Mouse (Mus musculus) regulatory T cell (primary cell): ENCODE results near the gene Ryr2.

ENCODE experiments used
- in situ Hi-C: fragments of 300-600 bp; cut with MboI, MseI; formaldehyde crosslinking; loops from one replicate; pipeline ENCODE4 v1.15.1; 2025; ENCODE audit warnings: high pct_unique_total_duplicates

The Ryr2 gene

GRCm38 (mm10) chr13:12037241-12037640, 69.5 kb downstream of the Ryr2 start:
- in situ Hi-C loops, result no loop called here

GRCm38 (mm10) chr13:12036834-12037233, 69.9 kb downstream of the Ryr2 start:
- in situ Hi-C loops, result no loop called here

DNA sequence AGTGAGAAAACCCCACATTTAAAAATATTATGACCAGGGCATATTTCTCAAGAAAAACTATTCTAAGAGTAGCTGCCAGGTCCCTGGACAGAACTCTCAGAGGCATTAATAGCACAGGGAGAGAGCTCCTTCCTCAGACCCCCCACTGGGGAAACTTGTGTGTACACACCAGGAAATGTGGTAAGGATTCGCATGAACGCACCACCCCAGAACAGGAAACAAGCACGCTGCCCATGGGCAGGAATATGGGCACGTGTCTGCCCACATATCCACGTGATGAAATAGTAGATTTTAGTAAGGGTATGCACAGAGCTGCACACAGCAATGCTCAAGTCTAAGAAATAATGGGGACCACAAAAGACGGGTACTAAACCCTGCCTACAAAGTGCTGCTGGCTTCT, 72.8 kb downstream of the Ryr2 start:
- in situ Hi-C loops, result no loop called here

GRCm38 (mm10) chr13:12033272-12033671, 73.5 kb downstream of the Ryr2 start:
- in situ Hi-C loops, result no loop called here

- in situ Hi-C loops, result no loop called here
Observed at GRCm38 (mm10) chr13:12029841-12030240, 76.9 kb downstream of the Ryr2 start.

GRCm38 (mm10) chr13:12029326-12029725, 77.4 kb downstream of the Ryr2 start:
- in situ Hi-C loops, result no loop called here

DNA sequence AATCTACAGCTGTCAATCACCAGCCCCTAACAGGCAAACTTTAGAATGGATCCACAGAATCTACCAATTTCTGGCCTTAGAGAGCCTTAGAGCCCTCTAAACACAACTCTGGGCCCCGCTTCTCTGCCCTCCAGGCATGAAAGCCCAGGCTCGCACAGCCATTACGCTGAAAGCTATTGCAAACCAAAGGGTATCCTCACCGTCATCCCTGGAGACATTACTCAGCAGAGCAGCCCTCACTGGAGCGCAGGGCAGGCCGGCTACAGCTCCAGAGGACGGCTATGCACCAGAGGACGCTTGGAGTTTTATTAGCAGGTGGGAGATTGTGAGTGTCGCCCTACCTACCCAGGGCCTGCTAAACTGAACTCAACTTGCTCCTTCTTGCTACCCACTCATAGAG, 88.7 kb downstream of the Ryr2 start:
- in situ Hi-C loops, result no loop called here

- in situ Hi-C loops, result no loop called here
Observed at GRCm38 (mm10) chr13:12013986-12014385, 92.8 kb downstream of the Ryr2 start.

DNA sequence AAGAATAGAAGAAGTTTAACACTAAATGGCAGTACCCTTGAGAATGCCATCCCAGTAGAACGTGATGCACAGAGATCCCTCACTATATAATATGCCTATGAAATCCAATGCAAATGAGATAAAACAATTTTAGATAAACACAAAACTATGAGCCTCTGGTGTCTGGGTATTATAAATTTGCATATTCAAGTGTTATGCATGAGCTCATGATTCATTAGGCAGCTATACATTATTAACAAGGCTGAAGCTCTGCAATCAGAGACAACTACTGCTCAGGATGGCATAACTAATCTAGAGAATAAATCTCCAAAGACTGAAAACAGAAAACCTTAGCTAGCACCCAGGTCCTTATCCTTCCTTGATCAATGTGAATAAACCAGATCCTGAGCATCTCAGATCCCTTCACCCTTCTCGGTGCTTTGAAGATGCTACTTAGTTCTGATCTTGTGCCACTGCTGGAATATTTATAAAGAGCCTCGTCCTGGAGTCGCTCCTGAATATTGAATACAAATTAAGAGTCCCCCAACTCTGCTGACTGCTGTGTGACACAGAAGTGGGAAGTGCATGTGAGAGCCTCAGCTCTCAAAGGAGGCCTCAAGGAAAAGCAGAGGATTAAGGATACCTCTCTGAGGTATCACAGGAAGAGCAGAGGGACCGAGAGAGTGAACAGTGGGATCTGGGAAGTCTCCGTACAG, 97.6 kb downstream of the Ryr2 start:
- in situ Hi-C loops, result no loop called here

GRCm38 (mm10) chr13:12007579-12007978, 99.2 kb downstream of the Ryr2 start:
- in situ Hi-C loops, result no loop called here

- in situ Hi-C loops, result no loop called here
Observed at GRCm38 (mm10) chr13:12001891-12002294, 104.9 kb downstream of the Ryr2 start.

DNA sequence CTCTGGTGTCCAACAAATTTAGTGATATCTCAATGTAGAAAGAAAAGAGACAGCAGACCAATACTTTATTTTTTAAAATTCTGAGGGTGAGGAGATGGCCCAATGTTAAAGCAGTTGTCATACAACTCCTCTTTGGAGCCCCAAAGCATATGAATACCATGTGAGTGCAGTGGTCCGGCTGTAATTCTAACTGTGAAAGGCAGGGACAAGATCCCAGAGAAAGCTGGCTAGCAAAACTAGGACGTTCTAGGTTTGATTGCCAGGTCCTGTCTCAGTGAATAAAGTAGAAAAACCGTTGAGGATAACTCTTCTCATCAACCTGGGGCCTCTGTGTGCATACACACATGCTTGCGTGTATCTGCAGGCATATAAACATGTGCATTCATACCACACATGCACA, 106.9 kb downstream of the Ryr2 start:
- in situ Hi-C loops, result no loop called here

- in situ Hi-C loops, result no loop called here
Observed at GRCm38 (mm10) chr13:11997366-11997765, 109.4 kb downstream of the Ryr2 start.

DNA sequence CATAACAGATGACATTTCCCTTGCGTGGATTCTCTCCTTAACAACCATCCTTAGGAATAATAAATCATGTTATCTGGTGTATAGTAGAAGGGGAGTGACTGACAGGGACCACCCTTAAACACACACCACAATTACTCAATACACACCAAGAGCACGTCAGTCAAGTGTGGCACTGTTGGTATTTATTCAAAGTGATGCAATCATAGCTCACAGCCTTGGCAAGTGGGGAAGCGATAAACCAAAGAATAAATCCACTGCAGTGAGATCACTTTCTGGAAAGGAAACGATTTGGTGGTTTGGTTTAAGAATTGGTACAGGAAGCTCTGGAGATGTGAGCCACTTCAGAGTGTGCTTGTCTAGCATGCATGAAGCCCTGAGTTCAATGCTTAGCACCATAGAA, 119.2 kb downstream of the Ryr2 start:
- in situ Hi-C loops, result no loop called here

DNA sequence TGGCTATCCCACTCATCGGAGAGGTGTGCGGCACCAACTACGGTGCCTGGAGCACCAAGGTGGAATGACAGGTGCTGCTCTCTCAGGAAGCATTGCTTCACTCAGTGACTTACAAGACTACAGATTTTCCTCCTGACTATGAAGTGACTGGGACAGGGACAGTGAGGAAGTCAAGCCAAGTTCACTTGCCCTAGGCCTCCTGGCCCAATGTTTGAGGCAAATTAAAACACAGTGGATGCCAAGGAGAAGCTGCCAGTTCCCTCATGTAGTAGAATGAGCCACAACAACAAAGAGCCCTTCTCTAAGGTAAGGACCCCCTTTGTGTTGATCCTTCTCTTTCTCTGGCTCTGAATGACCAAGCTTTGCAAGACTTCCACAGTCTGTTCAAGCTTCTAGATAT, 121.7 kb downstream of the Ryr2 start:
- in situ Hi-C loops, result no loop called here

- in situ Hi-C loops, result no loop called here
Observed at GRCm38 (mm10) chr13:11978997-11979396, 127.7 kb downstream of the Ryr2 start.

DNA sequence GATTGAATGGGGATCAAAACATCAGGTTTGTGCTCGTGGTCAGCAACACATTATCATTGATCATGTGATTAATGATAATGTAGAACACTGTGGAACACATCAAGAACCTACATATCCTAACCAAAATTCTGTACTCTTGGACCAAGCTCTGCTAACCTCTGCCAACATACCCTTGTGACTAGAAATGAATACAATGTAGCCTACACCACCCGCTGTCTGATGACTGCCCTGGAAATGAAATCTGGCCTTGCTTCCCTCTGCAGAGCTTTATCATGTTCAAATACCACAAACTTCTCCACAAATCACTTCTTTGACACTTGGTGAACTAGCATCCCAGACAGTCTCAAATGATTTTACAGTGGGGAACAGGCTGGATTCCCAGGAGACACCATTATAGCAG, 128.4 kb downstream of the Ryr2 start:
- in situ Hi-C loops, result no loop called here

DNA sequence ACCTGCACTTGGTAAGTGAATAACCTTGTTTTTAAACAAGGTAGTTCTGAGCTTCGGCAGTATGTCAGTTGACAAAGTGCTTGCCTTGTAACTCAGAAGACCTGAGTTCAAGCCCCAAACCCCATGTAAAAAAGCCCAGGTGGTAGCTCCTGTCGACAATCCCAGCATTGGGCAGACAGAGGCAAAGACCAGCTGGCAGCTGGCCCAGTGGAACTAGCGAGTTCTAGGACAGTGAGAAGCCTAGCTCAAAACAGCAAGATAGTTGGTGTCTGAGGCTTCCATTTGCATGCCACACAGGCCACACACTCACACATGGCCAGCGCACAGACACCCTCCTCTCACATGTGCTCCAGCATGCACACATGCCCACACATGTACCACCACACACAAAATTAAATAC, 129.1 kb downstream of the Ryr2 start:
- in situ Hi-C loops, result no loop called here

DNA sequence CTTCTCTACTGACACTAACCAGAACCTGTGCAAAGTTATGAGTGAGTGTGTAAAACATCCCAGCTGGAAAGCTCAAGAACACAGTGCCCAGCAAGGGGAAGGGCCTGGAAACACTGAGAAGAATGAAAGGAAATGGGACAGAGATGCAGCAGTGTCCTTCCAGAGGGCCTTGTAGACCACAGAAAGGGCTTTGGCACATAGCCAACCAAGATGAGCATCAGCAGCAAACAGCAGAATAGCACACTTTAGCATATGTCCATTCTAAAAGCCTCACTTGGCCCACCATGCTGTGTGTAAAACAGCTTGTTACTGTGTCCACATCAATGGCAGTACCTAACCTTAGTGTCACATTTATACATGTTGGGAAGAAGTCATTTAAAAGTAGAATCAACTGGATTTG, 142.4 kb downstream of the Ryr2 start:
- in situ Hi-C loops, result loop anchor here (10.0 kb wide), 1 partner anchor 1540 kb away; no protein-coding TSS in a partner anchor

- in situ Hi-C loops, result loop anchor here (10.0 kb wide), 1 partner anchor 1545 kb away; no protein-coding TSS in a partner anchor
Observed at GRCm38 (mm10) chr13:11959488-11960174, 147.1 kb downstream of the Ryr2 start.

- in situ Hi-C loops, result no loop called here
Observed at GRCm38 (mm10) chr13:11958854-11959253, 147.9 kb downstream of the Ryr2 start.

DNA sequence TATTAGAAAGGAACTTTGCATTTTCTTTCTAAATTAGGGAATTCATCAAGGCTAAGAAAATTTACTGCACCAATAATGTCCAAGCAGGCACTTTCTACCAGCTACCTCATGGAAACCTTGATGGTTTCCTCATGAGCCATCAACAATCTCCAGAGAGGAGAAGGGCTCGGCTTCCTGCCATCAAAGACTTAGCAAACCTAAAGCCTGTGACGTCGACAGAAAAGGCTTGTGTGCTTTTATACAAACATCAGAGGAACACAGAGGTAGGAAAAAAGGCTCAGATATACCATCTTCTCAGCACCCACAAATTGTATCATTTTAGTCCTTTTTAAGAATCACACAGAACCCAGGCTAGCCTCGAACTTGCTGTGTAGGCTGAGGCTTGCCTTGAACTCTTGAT, 148.5 kb downstream of the Ryr2 start:
- in situ Hi-C loops, result no loop called here

DNA sequence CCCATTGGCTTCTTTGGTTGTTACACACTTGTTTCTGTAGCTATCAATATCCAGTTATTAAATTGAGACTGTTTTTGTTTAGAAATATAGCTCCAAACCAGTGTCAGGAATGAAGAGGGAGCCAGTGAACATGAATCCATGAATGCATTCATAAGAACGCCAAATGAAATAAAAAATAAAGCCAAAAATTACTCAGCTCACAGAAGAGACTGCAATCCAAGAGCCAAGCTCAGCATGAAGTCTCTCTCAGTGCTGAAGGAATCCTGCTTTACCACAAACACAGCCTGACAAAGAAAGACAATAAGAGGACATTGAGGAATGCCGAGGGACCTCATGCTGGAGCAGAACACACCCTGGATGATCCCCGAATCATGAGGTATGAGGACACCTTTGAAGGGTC, 154.8 kb downstream of the Ryr2 start:
- in situ Hi-C loops, result no loop called here
